Mouse (Mus musculus) kidney, adult 2 months (tissue): ENCODE data around the gene Inha.

Experiments used
- CTCF ChIP-seq: fragments of 200-500 bp; conservative IDR thresholded peaks from 2 replicates; pipeline ENCODE4 v1.5.1; 2011; ENCODE audit warnings: low read depth, mild to moderate bottlenecking, control low read depth, low read length, moderate library complexity, mixed read lengths; ENCODE audit not compliant: insufficient read depth, insufficient read length
- POLR2A ChIP-seq: fragments of 200-500 bp; IDR thresholded peaks from one replicate; pipeline ENCODE4 v1.6.1; 2011; ENCODE audit warnings: low read depth, low read length, control low read depth

GRCm38 (mm10) chr1:75504256-75505045 is 2.4 kb upstream of the Inha start:
- TF ChIP-seq CTCF (no peak), POLR2A (no peak)
